Mouse (Mus musculus) brain, embryonic 18.5 days (tissue): ENCODE measurements around the gene Agpat3.

Experiments used
- DNase-seq: peaks from one replicate; pipeline ENCODE4 v3.0.0-alpha.2; 2012; ENCODE audit warnings: low read depth, low spot score

Gene Agpat3

GRCm38 (mm10) chr10:78297576-78298484 is 54.5 kb downstream of the Agpat3 start:
- peak; percentile 40 for DNase-seq

- no peak for DNase-seq
These were observed 55.3 kb downstream of the Agpat3 start for GRCm38 (mm10) chr10:78296980-78297379.

- no peak for DNase-seq
These were observed 55.9 kb downstream of the Agpat3 start for GRCm38 (mm10) chr10:78296371-78296770.

- DNase-seq, result no peak
These were observed 58.7 kb downstream of the Agpat3 start for GRCm38 (mm10) chr10:78293576-78293975.

GRCm38 (mm10) chr10:78292381-78292780 is 59.9 kb downstream of the Agpat3 start:
- DNase-seq, result no peak

- DNase-seq, result no peak
These were observed 61.4 kb downstream of the Agpat3 start for GRCm38 (mm10) chr10:78290730-78291535.

GRCm38 (mm10) chr10:78288896-78289295 is 63.4 kb downstream of the Agpat3 start:
- no peak for DNase-seq

GRCm38 (mm10) chr10:78288135-78288534 is 64.2 kb downstream of the Agpat3 start:
- no peak for DNase-seq

- DNase-seq, result no peak
These were observed 64.7 kb downstream of the Agpat3 start for GRCm38 (mm10) chr10:78287465-78288132.

GRCm38 (mm10) chr10:78285959-78286358 is 66.3 kb downstream of the Agpat3 start:
- DNase-seq, result no peak

GRCm38 (mm10) chr10:78285409-78285808 is 66.9 kb downstream of the Agpat3 start:
- no peak for DNase-seq

GRCm38 (mm10) chr10:78284812-78285211 is 67.5 kb downstream of the Agpat3 start:
- no peak for DNase-seq

- no peak for DNase-seq
These were observed 69.9 kb downstream of the Agpat3 start for GRCm38 (mm10) chr10:78282411-78282810.

GRCm38 (mm10) chr10:78280486-78280885 is 71.8 kb downstream of the Agpat3 start:
- no peak for DNase-seq

GRCm38 (mm10) chr10:78279210-78279609 is 73.1 kb downstream of the Agpat3 start:
- DNase-seq, result peak; percentile 24

GRCm38 (mm10) chr10:78277835-78278234 is 74.5 kb downstream of the Agpat3 start:
- DNase-seq, result no peak

- DNase-seq, result no peak
These were observed 76.0 kb downstream of the Agpat3 start for GRCm38 (mm10) chr10:78276242-78276641.

- no peak for DNase-seq
These were observed 79.4 kb downstream of the Agpat3 start for GRCm38 (mm10) chr10:78272932-78273331.

GRCm38 (mm10) chr10:78265881-78266280 is 86.4 kb downstream of the Agpat3 start:
- no peak for DNase-seq

GRCm38 (mm10) chr10:78264735-78265134 is 87.6 kb downstream of the Agpat3 start:
- DNase-seq, result no peak

GRCm38 (mm10) chr10:78260916-78261650 is 91.2 kb downstream of the Agpat3 start:
- no peak for DNase-seq
